Mouse (Mus musculus) neural tube, embryonic 14.5 days (tissue): ENCODE data around the gene Nfs1. TPM values are rescaled to one million over a fixed set of nuclear protein-coding genes. Genes with fewer than 3 reads are reported as not detected.
"Not testable (repeated sequence)": the region's sequence is repeated elsewhere in the genome, so short reads cannot be mapped to it uniquely, and the experiment has no call there.

Source experiments
- ATAC-seq: fragments of 200-750 bp; cut with Nextera tagmentation; 2 replicates; pipeline ENCODE4 v1.8.0; 2017; ENCODE audit warnings: low read depth, mild to moderate bottlenecking, moderate TSS enrichment, moderate library complexity
- H3K27ac ChIP-seq: fragments of 300-500 bp; sonication (generic); 2 replicates; pipeline ENCODE4 v1.5.1; 2014; ENCODE audit warnings: low read depth, mild to moderate bottlenecking, control low read depth, low read length, moderate library complexity, mixed read lengths
- H3K27me3 ChIP-seq: fragments of 300-500 bp; sonication (generic); 2 replicates; pipeline ENCODE4 v1.6.1; 2014; ENCODE audit warnings: low read length; ENCODE audit not compliant: control insufficient read depth, insufficient read depth
- H3K36me3 ChIP-seq: fragments of 300-500 bp; sonication (generic); 2 replicates; pipeline ENCODE4 v1.6.1; 2014; ENCODE audit warnings: low read length, mixed read lengths; ENCODE audit not compliant: control insufficient read depth, insufficient read depth
- H3K4me1 ChIP-seq: fragments of 300-500 bp; sonication (generic); 2 replicates; pipeline ENCODE4 v1.6.1; 2014; ENCODE audit warnings: low read length; ENCODE audit not compliant: control insufficient read depth, insufficient read depth
- H3K4me2 ChIP-seq: fragments of 300-500 bp; sonication (generic); 2 replicates; pipeline ENCODE4 v1.6.1; 2014; ENCODE audit warnings: mild to moderate bottlenecking, low read depth, low read length, control low read depth
- H3K4me3 ChIP-seq: fragments of 300-500 bp; sonication (generic); 2 replicates; pipeline ENCODE4 v1.5.1; 2014; ENCODE audit warnings: low read depth, low read length, control low read depth, mixed read lengths
- H3K9ac ChIP-seq: fragments of 300-500 bp; sonication (generic); replicated peaks from 2 replicates; pipeline ENCODE4 v1.6.1; 2014; ENCODE audit warnings: low read depth, mild to moderate bottlenecking, control low read depth, low read length, mixed read lengths
- H3K9me3 ChIP-seq: fragments of 300-500 bp; sonication (generic); 2 replicates; pipeline ENCODE4 v1.6.1; 2016; ENCODE audit warnings: low read length; ENCODE audit not compliant: control insufficient read depth
- WGBS: fragments of 180-500 bp; shearing (Covaris S2); extraction: QIAGEN DNeasy Blood & Tissue Kit; methylation state at CpG from one replicate; pipeline ENCODE4 v1.1.7; 2014; 5-methylcytosine and 5-hydroxymethylcytosine counted together
- polyA plus RNA-seq: library from polyadenylated mRNA; unstranded; fragments of >200 nt; fragmentation: Nextera tagmentation; extraction: Ambion mirVana; gene quantifications from 2 replicates; pipeline ENCODE4 v1.2.1, GENCODE M21; 2014

Nfs1 gene
- 28.8 and 30.4 TPM in 2 replicates for polyA plus RNA-seq

DNA sequence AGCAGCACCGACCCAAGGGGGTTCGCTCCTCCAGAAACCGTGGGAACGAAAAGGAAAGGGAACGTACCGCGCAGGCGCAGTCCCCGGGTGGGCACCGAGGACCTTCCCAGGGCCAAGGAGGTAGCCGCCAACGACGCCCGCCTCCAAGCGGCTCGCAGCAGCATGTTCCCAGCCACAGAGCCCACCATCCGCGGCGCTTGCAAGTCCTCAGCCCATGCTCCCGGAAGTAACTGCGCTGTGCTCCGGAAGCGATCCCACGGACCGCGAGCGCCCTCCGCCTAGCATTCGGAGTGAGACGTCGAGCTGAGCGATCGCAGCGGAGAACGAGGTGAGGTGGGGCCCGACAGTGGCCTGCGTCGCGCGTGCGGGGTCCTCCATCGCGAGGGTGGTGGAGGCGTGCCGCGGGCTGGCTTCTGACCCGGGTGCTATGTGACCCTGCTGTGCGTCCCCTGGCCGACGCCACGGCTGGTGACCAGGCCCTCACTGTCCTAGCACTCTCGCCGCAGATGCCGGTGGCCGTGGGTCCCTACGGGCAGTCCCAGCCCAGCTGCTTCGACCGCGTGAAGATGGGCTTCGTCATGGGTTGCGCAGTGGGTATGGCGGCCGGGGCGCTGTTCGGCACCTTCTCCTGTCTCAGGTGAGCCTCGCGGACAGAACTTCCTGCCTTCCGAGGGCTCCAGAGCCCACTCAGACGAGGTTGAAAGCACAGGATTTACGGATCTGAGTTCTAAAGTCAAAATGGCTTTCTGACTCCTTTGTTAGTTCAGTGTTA lies at the start of gene Nfs1, which contains the start of gene Romo1:
Gene Nfs1, minus strand, starts transcription at position 234 of the 772 bp plus-strand sequence.
Gene Romo1, plus strand, starts transcription at position 87 of the 772 bp plus-strand sequence.
- WGBS, result under 1% methylated on average over 68 of the region's 70 CpGs
- Histone ChIP-seq H3K36me3 (peaks cover 29% of the 10 kb centered on the region), H3K4me1 (peaks cover 12% of the 10 kb centered on the region), H3K27me3 (no peaks in the 10 kb centered on the region), H3K4me2 (peak within 1 kb of the TSS; percentile 71), H3K4me3 (peak within 1 kb of the TSS; percentile 72), H3K9me3 (no peaks in the 10 kb centered on the region), H3K27ac (peak within 1 kb of the TSS; percentile 90), H3K9ac (peak within 1 kb of the TSS; percentile 83)
- peak; percentile 99 for ATAC-seq

- Histone ChIP-seq H3K4me1 (peaks cover 10% of the 10 kb centered on the region), H3K36me3 (no peaks in the 10 kb centered on the region), H3K27ac (no peak overlapping the region), H3K9ac (no peak overlapping the region), H3K27me3 (no peaks in the 10 kb centered on the region), H3K9me3 (no peaks in the 10 kb centered on the region), H3K4me2 (no peak overlapping the region), H3K4me3 (no peak overlapping the region)
- WGBS, result 92% methylated on average over 3 of the region's 3 CpGs
- ATAC-seq, result no peak
These were observed 49.3 kb upstream of the Nfs1 start for GRCm38 (mm10) chr2:156193066-156193862.

GRCm38 (mm10) chr2:156192068-156192467 lies 48.1 kb upstream of the Nfs1 start:
- Histone ChIP-seq H3K4me2 (no peak overlapping the region), H3K9me3 (no peaks in the 10 kb centered on the region), H3K4me3 (no peak overlapping the region), H3K4me1 (0 out of 2 replicates have a peak, but pooled peaks cover 2% of the 10 kb centered on the region), H3K27ac (no peak overlapping the region), H3K9ac (no peak overlapping the region), H3K27me3 (no peaks in the 10 kb centered on the region), H3K36me3 (no peaks in the 10 kb centered on the region)
- WGBS, result 76% methylated on average over 2 of the region's 2 CpGs
- no peak for ATAC-seq

DNA sequence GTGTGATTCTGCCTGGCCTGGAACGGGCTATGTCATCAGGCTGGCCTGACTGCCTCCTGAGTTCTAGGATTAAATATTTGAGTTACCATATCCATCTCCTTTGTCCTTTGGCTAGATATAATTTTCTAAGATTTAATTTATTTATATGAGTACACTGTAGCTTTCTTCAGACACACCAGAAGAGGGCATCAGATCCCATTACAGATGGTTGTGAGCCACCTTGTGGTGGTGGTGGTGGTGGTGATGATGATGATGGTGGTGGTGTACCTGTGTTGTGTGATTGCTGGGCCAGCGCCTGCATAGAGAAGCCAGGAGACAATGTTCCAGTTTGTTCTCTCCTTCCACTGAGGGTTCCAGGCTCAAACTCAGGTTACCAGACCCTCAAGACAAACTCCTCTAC lies 47.6 kb upstream of the Nfs1 start:
- H3K36me3 ChIP-seq, result no peaks in the 10 kb centered on the region
- 0 out of 2 replicates have a peak, but pooled peaks cover 2% of the 10 kb centered on the region for H3K4me1 ChIP-seq
- no peak overlapping the region for H3K9ac ChIP-seq
- H3K27ac ChIP-seq, result no peak overlapping the region
- H3K27me3 ChIP-seq, result no peaks in the 10 kb centered on the region
- no peak overlapping the region for H3K4me2 ChIP-seq
- no peak for ATAC-seq
- WGBS, result 97% methylated on average over 2 of the region's 2 CpGs
- H3K4me3 ChIP-seq, result no peak overlapping the region
- no peaks in the 10 kb centered on the region for H3K9me3 ChIP-seq

GRCm38 (mm10) chr2:156190004-156190896 lies 46.3 kb upstream of the Nfs1 start:
- no peak overlapping the region for H3K9ac ChIP-seq
- 88% methylated on average over 14 of the region's 14 CpGs for WGBS
- no peaks in the 10 kb centered on the region for H3K27me3 ChIP-seq
- no peaks in the 10 kb centered on the region for H3K4me1 ChIP-seq
- H3K9me3 ChIP-seq, result no peaks in the 10 kb centered on the region
- H3K36me3 ChIP-seq, result no peaks in the 10 kb centered on the region
- no peak overlapping the region for H3K4me3 ChIP-seq
- no peak for ATAC-seq
- no peak overlapping the region for H3K27ac ChIP-seq
- no peak overlapping the region for H3K4me2 ChIP-seq

- not testable (repeated sequence) for H3K27ac ChIP-seq, H3K9me3 ChIP-seq, H3K36me3 ChIP-seq, H3K27me3 ChIP-seq, H3K4me1 ChIP-seq, ATAC-seq, H3K4me3 ChIP-seq, H3K9ac ChIP-seq, H3K4me2 ChIP-seq
- 87% methylated on average over 7 of the region's 7 CpGs for WGBS
These were observed 45.3 kb upstream of the Nfs1 start for GRCm38 (mm10) chr2:156189241-156189640.

- H3K36me3 ChIP-seq, result peaks cover 16% of the 10 kb centered on the region
- peaks cover 27% of the 10 kb centered on the region for H3K4me1 ChIP-seq
- no peak for ATAC-seq
- H3K27me3 ChIP-seq, result no peaks in the 10 kb centered on the region
- H3K4me2 ChIP-seq, result peak overlapping the region; percentile 67; the same call in 1 of the 2 replicates
- H3K4me3 ChIP-seq, result no peak overlapping the region
- WGBS, result 57% methylated on average over 2 of the region's 2 CpGs
- no peaks in the 10 kb centered on the region for H3K9me3 ChIP-seq
- H3K27ac ChIP-seq, result no peak overlapping the region
- no peak overlapping the region for H3K9ac ChIP-seq
These were observed 37.6 kb upstream of the Nfs1 start for GRCm38 (mm10) chr2:156181592-156181991.

DNA sequence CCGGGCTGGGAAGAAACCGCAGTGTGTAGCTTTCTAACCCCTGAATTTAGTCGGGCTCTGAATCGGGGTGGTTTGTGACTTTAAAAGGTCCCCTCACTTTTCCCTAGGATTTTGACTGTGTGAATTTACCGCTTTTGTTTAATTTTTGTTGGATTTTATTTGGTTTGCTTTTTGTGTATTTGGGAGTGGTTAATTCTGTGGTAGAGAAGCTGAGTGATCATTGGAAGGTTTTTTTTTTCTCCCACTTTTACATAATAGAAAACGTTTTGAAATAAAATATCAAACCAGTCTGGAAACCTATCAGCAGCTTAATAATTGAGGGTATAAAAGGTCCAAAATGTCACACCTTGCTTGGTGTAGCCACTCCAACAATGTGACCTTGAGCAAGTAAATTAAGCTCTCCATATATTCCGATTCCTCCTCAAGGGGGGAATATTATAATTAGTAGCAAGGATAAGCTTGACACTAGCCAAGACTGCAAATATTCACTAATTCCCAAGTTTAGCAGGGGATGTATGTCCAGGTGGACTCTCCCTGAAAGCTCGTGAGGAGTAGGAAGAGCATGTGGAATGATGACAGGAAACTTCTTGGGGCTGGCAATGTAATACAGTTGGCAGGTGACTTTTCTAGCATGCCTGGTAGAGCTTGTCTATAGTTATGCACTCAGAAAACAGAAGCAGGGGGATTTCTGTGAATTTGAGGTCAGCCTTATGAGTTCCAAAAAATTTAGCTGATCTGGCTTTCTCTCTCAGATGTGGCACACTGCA lies 37.0 kb upstream of the Nfs1 start:
- Histone ChIP-seq H3K4me2 (peak overlapping the region; percentile 67), H3K27me3 (no peaks in the 10 kb centered on the region), H3K27ac (peak overlapping the region; percentile 99), H3K9me3 (no peaks in the 10 kb centered on the region), H3K36me3 (peaks cover 19% of the 10 kb centered on the region), H3K4me1 (peaks cover 27% of the 10 kb centered on the region), H3K9ac (peak overlapping the region; percentile 100), H3K4me3 (peak overlapping the region; percentile 100)
- WGBS, result 11% methylated on average over 8 of the region's 8 CpGs
- no peak for ATAC-seq
